Mouse (Mus musculus) CH12.LX (cell line): ENCODE results near the gene Serpina1f. TPM values are rescaled to one million over a fixed set of nuclear protein-coding genes. Genes with fewer than 3 reads are reported as not detected.
A peak's percentile ranks its signal among the peaks of the same experiment; 100 is the strongest.

Experiments
- DNase-seq: peaks from one replicate; pipeline ENCODE4 v3.0.0-alpha.2; 2013; ENCODE audit errors: extremely low read depth
- H3K27ac ChIP-seq: 2 replicates; pipeline ENCODE4 v1.5.1; 2012; ENCODE audit warnings: low read depth, mild to moderate bottlenecking, control low read depth, moderate library complexity; ENCODE audit not compliant: insufficient read depth
- H3K27me3 ChIP-seq: replicated peaks from 2 replicates; pipeline ENCODE3; 2012; ENCODE audit warnings: inconsistent platforms
- H3K36me3 ChIP-seq, 2 experiments: replicated peaks in 1 of 2; 2 replicates each; pipeline versions ENCODE3 to v1.6.1; 2012; ENCODE audit warnings: inconsistent platforms in 1 of 2, low read length in 1 of 2, mild to moderate bottlenecking in 1 of 2, mixed read lengths in 1 of 2, moderate library complexity in 1 of 2; ENCODE audit not compliant: control insufficient read depth in 1 of 2, insufficient read depth in 1 of 2
- H3K4me1 ChIP-seq, 2 experiments: 2 replicates each; pipeline ENCODE4 v1.6.1; 2012; ENCODE audit warnings: inconsistent platforms in 1 of 2, moderate library complexity in 1 of 2; ENCODE audit not compliant: insufficient read depth in 2 of 2, control insufficient read depth in 1 of 2
- H3K4me2 ChIP-seq: 2 replicates; pipeline ENCODE4 v1.6.1; 2012; ENCODE audit warnings: low read depth, mild to moderate bottlenecking, control low read depth; ENCODE audit not compliant: poor library complexity, insufficient read depth, severe bottlenecking
- H3K4me3 ChIP-seq, 3 experiments: fragments of 150-350 bp in 1 of 3; sonication (generic) in 1 of 3; replicated peaks in 1 of 3; 2 replicates each; pipeline versions ENCODE3 to v1.5.1; 2011 to 2012; ENCODE audit warnings: low read depth in 2 of 3, low read length in 2 of 3, mild to moderate bottlenecking in 2 of 3, moderate library complexity in 2 of 3, control low read depth in 1 of 3, improper control_type of control experiment in 1 of 3, inconsistent platforms in 1 of 3, mixed read lengths in 1 of 3; ENCODE audit not compliant: poor library complexity in 1 of 3
- H3K79me2 ChIP-seq: replicated peaks from 2 replicates; pipeline ENCODE4 v1.6.1; 2012; ENCODE audit warnings: mild to moderate bottlenecking, moderate library complexity; ENCODE audit not compliant: control insufficient read depth, poor library complexity, insufficient read depth, severe bottlenecking; ENCODE audit errors: extremely low read depth
- H3K9ac ChIP-seq: 2 replicates; pipeline ENCODE4 v1.6.1; 2012; ENCODE audit warnings: low read depth, mild to moderate bottlenecking, control low read depth, moderate library complexity; ENCODE audit not compliant: insufficient read depth
- H3K9me3 ChIP-seq: replicated peaks from 2 replicates; pipeline ENCODE3; 2012; ENCODE audit warnings: low read length, inconsistent platforms, mixed read lengths
- CTCF ChIP-seq, 2 experiments: IDR thresholded peaks in 1 of 2; conservative IDR thresholded peaks in 1 of 2; 2 replicates each; pipeline ENCODE4 v1.5.1; 2011 to 2012; ENCODE audit warnings: low read depth in 2 of 2, low read length in 2 of 2, improper control_type of control experiment in 1 of 2, inconsistent platforms in 1 of 2, mild to moderate bottlenecking in 1 of 2, moderate library complexity in 1 of 2
- NRF1 ChIP-seq: IDR thresholded peaks from 2 replicates; pipeline ENCODE4 v1.6.1; 2014; ENCODE audit warnings: low read depth, mild to moderate bottlenecking, inconsistent platforms, low read length, improper control_type of control experiment, moderate library complexity
- RAD21 ChIP-seq: IDR thresholded peaks from 2 replicates; pipeline ENCODE4 v1.6.1; 2011; ENCODE audit warnings: low read depth, mild to moderate bottlenecking, low read length, improper control_type of control experiment, moderate library complexity
- SMC3 ChIP-seq: IDR thresholded peaks from 2 replicates; pipeline ENCODE4 v1.6.1; 2011; ENCODE audit warnings: low read depth, low read length, improper control_type of control experiment
- USF2 ChIP-seq: conservative IDR thresholded peaks from 2 replicates; pipeline ENCODE4 v1.6.1; 2011; ENCODE audit warnings: low read depth, low read length, improper control_type of control experiment
- dilution Hi-C: fragments of 300-500 bp; cut with MboI; formaldehyde crosslinking; loops from 2 replicates; pipeline ENCODE4 v1.14.3; 2020; ENCODE audit warnings: low sequenced_read_pairs; ENCODE audit not compliant: extremely low pct_unique_long_range_greater_than_20kb, extremely low pct_ligation_motif_present
- in situ Hi-C: fragments of 300-500 bp; cut with MboI; formaldehyde crosslinking; loops from 3 replicates; pipeline ENCODE4 v1.14.3; 2019; ENCODE audit warnings: low sequenced_read_pairs, low pct_ligation_motif_present, low pct_unique_long_range_greater_than_20kb, mixed read lengths
- polyA plus RNA-seq: library from polyadenylated mRNA; unstranded; fragments of >175 nt; gene quantifications from 2 replicates; pipeline ENCODE4 v1.2.1, GENCODE M21; 2012; ENCODE audit warnings: low read depth; ENCODE audit not compliant: insufficient read length
- total RNA-seq, 2 experiments: library from RNA; depleted of rRNA; stranded (reverse); fragments of 300-350 nt in 1 of 2; fragments of >200 nt in 1 of 2; gene quantifications; 2 replicates each; pipeline ENCODE4 v1.2.3; 2012 to 2014

Gene Serpina1f
- total and polyA plus RNA-seq, 3 experiments: not detected

GRCm38 (mm10) chr12:103643818-103644217 lies 51.5 kb downstream of the Serpina1f start:
- H3K27me3 ChIP-seq: peaks cover 37% of the 10 kb centered on the region
- dilution Hi-C loops: no loop called here
- no peaks in the 10 kb centered on the region for H3K9me3 ChIP-seq
- H3K36me3 ChIP-seq: no peaks in the 10 kb centered on the region
- no peak for DNase-seq
- no peak overlapping the region for H3K9ac ChIP-seq
- H3K79me2 ChIP-seq: no peaks in the 10 kb centered on the region
- no peak overlapping the region for H3K4me2 ChIP-seq
- in situ Hi-C loops: loop anchor here (25.0 kb wide), 1 partner anchor 132 kb away; no protein-coding TSS in a partner anchor
- no peak overlapping the region for H3K27ac ChIP-seq
- no peak for TF ChIP-seq USF2
- no peaks in the 10 kb centered on the region for H3K4me1 ChIP-seq
- no peak overlapping the region for H3K4me3 ChIP-seq

DNA sequence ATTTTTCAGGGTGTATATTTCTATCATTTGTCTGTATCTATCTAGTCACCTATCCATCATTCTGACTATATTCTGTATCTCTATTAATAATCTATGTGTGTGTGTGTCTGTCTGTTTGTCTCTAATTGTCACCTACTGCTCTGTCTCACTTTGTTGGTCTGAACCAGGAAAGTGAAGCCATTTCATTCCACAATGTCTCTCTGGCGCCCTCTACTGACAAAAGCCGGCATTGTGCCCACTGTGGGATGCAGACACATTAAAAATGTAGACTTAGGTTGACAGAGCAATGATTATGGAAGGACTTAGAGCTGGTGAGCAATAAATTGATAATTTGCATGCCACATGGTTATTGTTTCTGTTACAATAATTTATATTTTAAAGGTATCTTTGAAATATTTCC lies 52.0 kb downstream of the Serpina1f start:
- Histone ChIP-seq H3K4me3 (no peak overlapping the region), H3K36me3 (no peaks in the 10 kb centered on the region), H3K27ac (no peak overlapping the region), H3K4me1 (no peaks in the 10 kb centered on the region), H3K27me3 (peaks cover 32% of the 10 kb centered on the region), H3K9ac (no peak overlapping the region), H3K4me2 (no peak overlapping the region), H3K9me3 (no peaks in the 10 kb centered on the region), H3K79me2 (no peaks in the 10 kb centered on the region)
- TF ChIP-seq RAD21: peak; percentile 76
- peak; percentile 87 to 95 for TF ChIP-seq CTCF (conservative IDR thresholded peaks at IDR 0.05 in 1 of 2, IDR thresholded peaks at IDR 0.05 in 1 of 2; ENCODE audit: low read depth in 2 of 2, low read length in 2 of 2)
- no peak for TF ChIP-seq NRF1
- TF ChIP-seq SMC3: peak; percentile 60
- DNase-seq: peak; percentile 72
- in situ Hi-C loops (loop anchor here (25.0 kb wide), 1 partner anchor 131 kb away; no protein-coding TSS in a partner anchor), dilution Hi-C loops (no loop called here)

Other genes with a start within 250 kb of the Serpina1f start
- not detected in 2 replicates for gene Ifi27l2b, start 238.3 kb downstream of the Serpina1f start, total RNA-seq (2012; rRNA removed)
- not detected in 2 replicates for gene Ifi27l2b, start 238.3 kb downstream of the Serpina1f start, total RNA-seq (2014; rRNA removed)
- gene Ifi27l2b, start 238.3 kb downstream of the Serpina1f start, polyA plus RNA-seq: not detected in 2 replicates
- gene Ppp4r4, start 163.2 kb downstream of the Serpina1f start, total RNA-seq (2012; rRNA removed): 0.34 and 0.38 TPM in 2 replicates
- gene Ppp4r4, start 163.2 kb downstream of the Serpina1f start, total RNA-seq (2014; rRNA removed): 0.54 and 0.68 TPM in 2 replicates
- 0.42 and 1.7 TPM in 2 replicates for gene Ppp4r4, start 163.2 kb downstream of the Serpina1f start, polyA plus RNA-seq
- gene Serpina10, start 64.1 kb downstream of the Serpina1f start, total RNA-seq (2012; rRNA removed): not detected in 2 replicates
- gene Serpina10, start 64.1 kb downstream of the Serpina1f start, total RNA-seq (2014; rRNA removed): not detected in 2 replicates
- gene Serpina10, start 64.1 kb downstream of the Serpina1f start, polyA plus RNA-seq: not detected in 2 replicates
- not detected in 2 replicates for gene Serpina6, start 38.3 kb downstream of the Serpina1f start, total RNA-seq (2012; rRNA removed)
- not detected in 2 replicates for gene Serpina6, start 38.3 kb downstream of the Serpina1f start, total RNA-seq (2014; rRNA removed)
- gene Serpina6, start 38.3 kb downstream of the Serpina1f start, polyA plus RNA-seq: not detected in 2 replicates
- gene Serpina16, start 19.4 kb downstream of the Serpina1f start, total RNA-seq (2012; rRNA removed): not detected in 2 replicates
- not detected in 2 replicates for gene Serpina16, start 19.4 kb downstream of the Serpina1f start, total RNA-seq (2014; rRNA removed)
- not detected in 2 replicates for gene Serpina16, start 19.4 kb downstream of the Serpina1f start, polyA plus RNA-seq
- not detected in 2 replicates for gene Serpina1d, start 78.1 kb upstream of the Serpina1f start, total RNA-seq (2012; rRNA removed)
- not detected in 2 replicates for gene Serpina1d, start 78.1 kb upstream of the Serpina1f start, total RNA-seq (2014; rRNA removed)
- gene Serpina1d, start 78.1 kb upstream of the Serpina1f start, polyA plus RNA-seq: not detected in 2 replicates
- gene Serpina1b, start 134.8 kb upstream of the Serpina1f start, total RNA-seq (2012; rRNA removed): 0.08 TPM in 1 of 2 replicates, not detected in the other
- not detected in 2 replicates for gene Serpina1b, start 134.8 kb upstream of the Serpina1f start, total RNA-seq (2014; rRNA removed)
- gene Serpina1b, start 134.8 kb upstream of the Serpina1f start, polyA plus RNA-seq: not detected in 2 replicates
- not detected in 2 replicates for gene Serpina1a, start 168.0 kb upstream of the Serpina1f start, total RNA-seq (2012; rRNA removed)
- gene Serpina1a, start 168.0 kb upstream of the Serpina1f start, total RNA-seq (2014; rRNA removed): not detected in 2 replicates
- gene Serpina1a, start 168.0 kb upstream of the Serpina1f start, polyA plus RNA-seq: not detected in 2 replicates
- gene Serpina1c, start 209.4 kb upstream of the Serpina1f start, total RNA-seq (2012; rRNA removed): not detected in 2 replicates
- gene Serpina1c, start 209.4 kb upstream of the Serpina1f start, total RNA-seq (2014; rRNA removed): not detected in 2 replicates
- not detected in 2 replicates for gene Serpina1c, start 209.4 kb upstream of the Serpina1f start, polyA plus RNA-seq